Mouse (Mus musculus) T-helper 1 cell (primary cell): ENCODE data around the gene Unc119b.

Experiments used
- in situ Hi-C: fragments of 300-600 bp; cut with MboI, MseI; formaldehyde crosslinking; loops from one replicate; pipeline ENCODE4 v1.15.1; 2025; ENCODE audit warnings: high pct_unique_total_duplicates

Unc119b gene

DNA sequence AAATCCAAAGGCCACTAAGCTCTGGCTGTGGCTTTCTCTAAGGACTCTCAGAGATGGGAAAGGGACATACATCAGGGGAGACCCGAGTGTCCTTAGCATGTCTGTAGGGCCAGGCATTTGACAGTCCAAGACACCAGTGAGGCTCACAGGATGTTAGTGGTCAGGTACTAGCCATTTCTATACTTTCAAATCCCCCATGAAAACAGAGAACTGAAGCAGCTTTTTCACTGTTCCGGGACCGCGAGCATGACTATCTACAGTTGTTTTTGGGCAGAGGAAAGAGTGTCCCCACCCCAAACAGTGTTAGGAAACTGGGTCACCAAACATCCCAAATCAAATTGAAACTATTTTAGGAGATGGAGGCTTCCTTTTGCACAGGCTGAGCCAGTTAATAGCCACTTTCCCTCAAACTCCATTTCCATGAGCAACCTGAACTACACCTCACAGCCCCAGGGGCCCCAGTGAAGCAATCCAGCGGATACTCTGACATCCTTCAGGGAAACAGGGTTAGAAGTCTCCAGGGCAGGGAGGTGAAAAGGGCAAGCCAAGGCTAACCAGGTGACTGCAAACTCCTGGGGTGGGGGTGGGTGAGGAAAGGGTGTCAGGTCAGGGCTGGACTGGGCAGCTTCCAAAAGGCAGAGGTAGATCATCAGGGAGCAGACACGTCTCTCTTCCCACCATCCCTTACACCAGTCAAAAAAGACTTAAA is 1.3 kb downstream of the Unc119b start:
- in situ Hi-C loops: no loop called here

DNA sequence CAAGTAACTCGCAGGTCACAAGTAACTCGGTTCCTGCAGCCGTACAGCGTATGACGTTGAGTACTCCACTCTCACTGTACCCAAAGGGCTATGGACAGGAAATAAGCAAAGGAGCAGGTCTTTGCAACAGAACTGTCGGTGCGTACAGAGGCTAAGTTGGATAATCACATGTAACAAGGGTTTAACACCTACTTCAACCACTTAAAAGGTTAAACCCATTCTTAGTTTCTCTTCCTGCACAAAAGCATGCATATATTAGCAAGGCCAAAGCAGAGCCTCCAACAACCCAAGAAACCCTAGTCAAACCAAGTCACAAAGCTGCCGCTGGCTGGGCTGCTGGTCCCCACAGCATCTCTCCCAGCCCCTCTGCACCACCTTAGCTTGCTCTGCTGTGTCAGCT is 2.3 kb downstream of the Unc119b start:
- in situ Hi-C loops: no loop called here

DNA sequence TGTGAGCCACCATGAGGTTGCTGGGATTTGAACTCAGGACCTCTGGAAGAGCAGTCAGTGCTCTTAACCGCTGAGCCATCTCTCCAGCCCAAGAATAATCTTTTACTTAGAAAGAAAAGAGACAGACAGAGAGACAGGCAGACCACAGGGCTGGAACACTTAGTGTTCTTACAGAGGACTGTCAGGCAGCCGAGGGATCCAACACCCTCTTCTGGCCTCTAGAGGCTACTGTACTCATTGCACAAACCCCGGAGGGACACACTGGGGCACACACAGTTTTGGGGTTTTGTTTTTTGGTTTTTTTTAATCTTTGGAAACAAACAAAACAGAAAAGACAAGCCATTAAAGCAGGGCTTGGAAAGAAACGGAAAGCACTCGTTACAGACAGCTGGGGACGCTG is 5.4 kb downstream of the Unc119b start:
- in situ Hi-C loops: loop anchor here (5.0 kb wide), 1 partner anchor 93 kb away; no protein-coding TSS in a partner anchor

- in situ Hi-C loops: loop anchor here (5.0 kb wide), 1 partner anchor 95 kb away; no protein-coding TSS in a partner anchor
Measured at GRCm38 (mm10) chr5:115127421-115128179, 7.2 kb downstream of the Unc119b start.

DNA sequence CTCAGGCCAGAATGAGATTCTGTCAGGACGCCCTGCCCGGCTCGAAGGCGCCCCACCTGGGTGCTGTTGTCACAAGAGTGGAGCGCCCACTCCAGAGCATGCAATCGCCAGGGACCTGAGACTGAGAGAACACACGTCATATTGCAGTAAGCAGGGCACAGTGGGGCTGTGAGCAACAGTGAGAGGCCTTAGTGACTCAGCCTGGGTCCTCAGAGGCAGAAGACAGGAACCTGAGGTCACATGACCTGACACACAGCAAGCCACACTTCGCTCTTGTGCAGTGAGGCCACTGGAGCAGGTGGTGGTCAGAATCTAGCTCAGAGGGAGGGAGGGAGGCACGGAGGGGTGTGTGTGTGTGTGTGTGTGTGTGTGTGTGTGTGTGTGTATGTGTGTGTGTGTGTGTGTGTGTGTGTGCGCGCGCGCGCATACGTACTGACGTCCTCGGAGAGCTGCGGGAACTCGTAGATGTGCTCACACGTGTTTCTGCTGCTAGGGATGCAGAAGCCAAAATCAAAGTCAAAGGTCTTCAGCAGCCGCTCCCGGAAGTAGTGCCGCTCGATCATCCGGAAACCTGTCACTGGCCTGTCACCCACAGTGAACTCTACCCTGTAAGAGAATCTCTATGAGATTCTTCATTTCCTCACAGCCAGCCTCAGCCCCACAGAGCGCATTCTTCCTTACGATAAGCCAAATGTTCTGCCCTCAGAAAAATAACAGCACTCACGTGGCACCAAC is 8.0 kb downstream of the Unc119b start:
- in situ Hi-C loops: loop anchor here (5.0 kb wide), 1 partner anchor 96 kb away; no protein-coding TSS in a partner anchor

- in situ Hi-C loops: loop anchor here (5.0 kb wide), 1 partner anchor 97 kb away; no protein-coding TSS in a partner anchor
Measured at GRCm38 (mm10) chr5:115125211-115125871, 9.4 kb downstream of the Unc119b start.

DNA sequence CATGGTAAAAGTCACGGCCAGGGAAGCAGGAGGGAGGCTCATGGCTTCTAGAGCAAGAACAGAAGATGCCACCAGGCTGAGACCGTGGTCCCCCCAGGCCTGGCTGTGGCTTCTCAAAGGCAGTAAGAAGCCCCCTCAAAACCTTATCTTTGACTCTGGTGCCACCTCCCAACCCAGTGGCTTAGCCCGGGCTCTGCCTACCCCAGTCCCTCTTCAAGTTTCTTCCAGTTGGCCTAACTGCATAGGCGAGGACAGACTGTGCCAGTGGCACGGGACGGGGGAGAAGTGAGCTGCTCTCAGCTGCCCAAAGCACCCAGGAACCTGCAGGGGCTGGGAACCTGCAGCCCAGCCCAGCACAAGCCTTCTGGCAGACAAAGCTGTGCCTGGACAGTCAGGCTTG is 10.1 kb downstream of the Unc119b start:
- in situ Hi-C loops: loop anchor here (5.0 kb wide), 1 partner anchor 98 kb away; no protein-coding TSS in a partner anchor

DNA sequence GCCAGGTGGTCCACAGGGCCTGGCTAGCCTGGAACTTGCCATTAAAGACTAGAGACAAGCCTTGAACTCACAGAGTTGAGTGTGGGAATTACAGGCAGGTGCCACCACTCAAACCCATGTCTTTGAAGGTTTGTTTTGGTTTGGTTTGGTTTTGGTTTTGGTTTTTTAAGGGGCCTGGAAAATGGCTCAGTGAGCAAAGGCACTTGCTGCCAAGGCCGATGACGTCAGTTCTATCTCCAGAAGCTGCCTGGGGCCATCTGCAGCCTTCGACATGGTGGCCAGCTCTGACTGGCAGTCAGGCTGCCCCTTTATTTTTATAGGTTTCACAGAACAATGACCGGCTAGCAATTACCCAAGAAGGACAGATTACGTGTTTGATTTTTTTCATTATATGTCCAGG is 13.8 kb downstream of the Unc119b start:
- in situ Hi-C loops: no loop called here

GRCm38 (mm10) chr5:115118961-115119570 is 15.7 kb downstream of the Unc119b start, which contains the start of gene Acads:
Gene Acads, minus strand, starts transcription at chr5:115119346.
- in situ Hi-C loops: no loop called here

DNA sequence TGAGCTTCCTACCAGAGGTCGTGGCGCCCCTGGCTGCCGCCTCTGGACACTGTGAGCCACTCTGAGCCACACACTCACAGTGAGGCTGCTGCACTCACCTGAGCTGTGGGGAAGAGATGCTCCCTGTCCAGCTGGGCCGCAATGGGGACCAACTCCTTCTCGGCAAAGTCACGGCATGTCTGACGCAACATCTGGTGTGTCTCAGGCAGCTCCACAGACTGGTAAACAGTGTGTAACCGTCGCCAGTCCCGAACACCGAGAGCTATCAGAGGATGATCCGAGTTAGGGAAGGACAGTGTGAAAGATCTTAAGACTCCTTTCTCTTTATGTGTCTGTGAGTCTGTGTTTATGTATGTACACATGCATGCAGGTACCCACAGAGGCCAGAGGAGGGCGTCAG is 17.3 kb downstream of the Unc119b start:
- in situ Hi-C loops: no loop called here

DNA sequence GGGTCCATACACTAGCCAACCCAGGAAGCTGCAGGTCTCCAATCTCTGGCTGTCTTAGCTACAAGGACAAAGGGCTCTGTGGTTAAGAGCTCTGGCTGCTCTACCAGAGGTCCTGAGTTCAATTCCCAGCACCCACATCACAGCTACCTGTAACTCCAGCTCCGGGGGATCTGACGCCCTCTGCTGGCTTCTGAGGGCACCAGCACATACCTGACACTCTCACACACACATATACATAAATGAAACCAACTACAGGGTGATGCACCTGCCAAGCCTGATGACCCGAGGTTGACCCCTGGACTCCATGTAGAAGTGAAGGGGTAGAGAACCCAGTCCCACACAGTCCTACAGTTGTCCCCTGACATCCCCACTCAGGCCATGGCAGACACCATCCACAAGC is 18.3 kb downstream of the Unc119b start:
- in situ Hi-C loops: no loop called here

- in situ Hi-C loops: no loop called here
Measured at GRCm38 (mm10) chr5:115114501-115114900, 20.3 kb downstream of the Unc119b start.

- in situ Hi-C loops: no loop called here
Measured at GRCm38 (mm10) chr5:115113244-115113643, 21.5 kb downstream of the Unc119b start.

GRCm38 (mm10) chr5:115111156-115111555 is 23.6 kb downstream of the Unc119b start:
- in situ Hi-C loops: no loop called here

DNA sequence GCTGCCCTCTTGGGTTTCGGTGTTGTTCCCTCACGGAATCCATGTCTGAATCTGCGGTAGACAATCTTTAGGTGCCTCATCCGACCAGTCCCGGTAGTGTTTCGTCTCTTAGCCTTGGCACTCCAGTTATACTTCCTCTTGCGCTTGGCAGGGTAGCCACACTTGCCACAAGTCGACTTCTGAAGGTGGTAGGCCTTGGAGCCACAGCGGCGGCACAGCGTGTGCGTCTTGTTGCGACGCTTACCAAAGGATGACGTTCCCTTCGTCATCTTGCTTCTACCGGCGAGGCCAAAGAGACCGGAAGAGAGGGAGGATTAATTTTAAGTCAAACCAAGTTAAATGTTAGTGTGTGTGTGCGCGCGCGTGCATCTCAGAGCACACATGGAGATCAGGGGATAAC is 31.5 kb downstream of the Unc119b start:
- in situ Hi-C loops: loop anchor here (10.0 kb wide), 2 partner anchors 118 to 1968 kb away; no protein-coding TSS in a partner anchor

- in situ Hi-C loops: loop anchor here (10.0 kb wide), 2 partner anchors 117 to 1967 kb away; no protein-coding TSS in a partner anchor
Measured at GRCm38 (mm10) chr5:115102231-115102630, 32.5 kb downstream of the Unc119b start.

- in situ Hi-C loops: loop anchor here (10.0 kb wide), 2 partner anchors 116 to 1966 kb away; no protein-coding TSS in a partner anchor
Measured at GRCm38 (mm10) chr5:115100473-115100872, 34.3 kb downstream of the Unc119b start.

GRCm38 (mm10) chr5:115099991-115100390 is 34.8 kb downstream of the Unc119b start:
- in situ Hi-C loops: loop anchor here (10.0 kb wide), 2 partner anchors 115 to 1965 kb away; no protein-coding TSS in a partner anchor

- in situ Hi-C loops: no loop called here
Measured at GRCm38 (mm10) chr5:115099530-115099929, 35.2 kb downstream of the Unc119b start.

GRCm38 (mm10) chr5:115098195-115098594 is 36.6 kb downstream of the Unc119b start, which contains the start of gene Gm10401:
Gene Gm10401, minus strand, starts transcription at chr5:115098295.
- in situ Hi-C loops: no loop called here

GRCm38 (mm10) chr5:115091776-115092175 is 43.0 kb downstream of the Unc119b start:
- in situ Hi-C loops: no loop called here
